Mouse (Mus musculus): ENCODE data around the gene Ubap2. TPM values are rescaled to one million over a fixed set of nuclear protein-coding genes. Genes with fewer than 3 reads are reported as not detected.

Ubap2 gene
- total RNA-seq, 2 experiments from 2014 or later, result 54.4 to 58.1 TPM

DNA sequence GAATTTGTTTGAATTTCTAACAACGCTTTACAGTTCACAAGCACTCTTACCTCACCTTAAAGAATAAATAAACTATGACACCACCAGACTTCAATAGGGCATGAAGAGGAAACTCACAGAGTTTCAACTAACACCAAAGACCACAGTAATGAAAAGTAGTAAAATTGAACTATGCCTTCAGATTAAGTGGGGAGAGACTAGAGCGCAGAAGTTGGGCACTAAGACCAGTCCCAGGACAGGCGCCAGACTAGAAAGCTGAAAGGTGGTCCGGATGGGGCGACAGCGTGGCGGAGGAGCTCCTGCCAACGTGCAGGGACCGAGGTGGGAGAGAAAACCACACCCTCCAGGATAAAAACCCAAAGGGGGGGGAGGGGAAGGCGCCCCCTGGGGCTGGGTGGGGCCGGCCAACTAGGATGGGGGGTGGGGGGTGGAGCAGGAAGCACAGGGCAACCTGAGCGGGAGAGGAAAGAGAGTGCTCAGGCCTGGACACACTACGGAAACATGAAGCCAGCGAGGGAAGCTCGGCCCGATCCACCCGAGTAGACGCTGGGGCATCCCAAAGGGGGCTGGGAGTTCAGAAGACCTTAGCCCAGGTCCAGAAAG, 466 bp downstream of the Ubap2 start:
- intact Hi-C loops (cut with DNase I), result no loop called here

GRCm38 (mm10) chr4:41268133-41268532, 6.8 kb downstream of the Ubap2 start:
- intact Hi-C loops (cut with DNase I), result no loop called here
- no peak for DNase-seq (ENCODE audit: extremely low spot score in 1 of 2, low spot score in 2 of 2)

More for the DNA sequence above, 466 bp downstream of the Ubap2 start:
- no peak for DNase-seq (ENCODE audit: extremely low spot score in 1 of 2, low spot score in 2 of 2)

DNA sequence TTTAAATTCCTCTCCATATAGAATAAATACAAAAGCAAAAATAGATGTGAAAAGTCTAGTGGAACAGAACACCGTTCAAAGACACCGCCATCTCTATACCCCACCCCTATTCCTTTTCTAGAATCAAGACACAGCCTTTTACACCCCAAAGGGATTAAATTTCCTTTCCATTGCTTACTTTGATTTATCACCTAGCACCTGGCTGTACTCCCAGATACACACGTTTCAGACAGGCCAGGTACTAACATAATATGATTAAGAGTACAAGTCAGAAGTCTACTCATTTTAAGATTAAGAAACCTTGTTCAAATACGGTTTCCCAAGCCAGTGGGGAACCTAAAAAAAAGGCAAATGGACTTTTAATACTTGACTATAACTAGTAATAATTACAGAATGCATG, 8.6 kb downstream of the Ubap2 start:
- intact Hi-C loops (cut with DNase I), result no loop called here
- DNase-seq (ENCODE audit: extremely low spot score in 1 of 2, low spot score in 2 of 2), result no peak

GRCm38 (mm10) chr4:41260691-41261090, 14.3 kb downstream of the Ubap2 start:
- intact Hi-C loops (cut with DNase I), result no loop called here
- DNase-seq (ENCODE audit: extremely low spot score in 1 of 2, low spot score in 2 of 2), result no peak

DNA sequence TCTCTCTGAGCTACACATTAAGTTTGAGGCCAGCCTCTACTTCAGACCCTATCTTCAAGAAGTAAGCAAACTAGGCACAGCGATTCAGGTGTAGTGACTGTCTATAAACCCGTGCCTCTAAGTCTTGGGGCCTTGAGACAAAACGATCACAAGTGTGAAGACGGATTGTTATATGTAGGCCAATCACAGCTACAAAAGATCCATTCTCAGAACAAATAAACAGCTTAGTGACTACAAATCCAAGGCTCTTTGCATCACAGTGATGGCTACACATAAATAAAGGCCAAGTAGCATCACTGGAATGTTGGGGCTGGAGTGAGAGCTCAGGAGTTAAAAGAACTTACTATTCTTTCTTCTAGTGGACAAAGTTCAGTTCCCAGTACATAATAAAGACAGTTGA, 15.9 kb downstream of the Ubap2 start:
- intact Hi-C loops (cut with DNase I), result no loop called here
- DNase-seq (ENCODE audit: extremely low spot score in 1 of 2, low spot score in 2 of 2), result no peak

DNA sequence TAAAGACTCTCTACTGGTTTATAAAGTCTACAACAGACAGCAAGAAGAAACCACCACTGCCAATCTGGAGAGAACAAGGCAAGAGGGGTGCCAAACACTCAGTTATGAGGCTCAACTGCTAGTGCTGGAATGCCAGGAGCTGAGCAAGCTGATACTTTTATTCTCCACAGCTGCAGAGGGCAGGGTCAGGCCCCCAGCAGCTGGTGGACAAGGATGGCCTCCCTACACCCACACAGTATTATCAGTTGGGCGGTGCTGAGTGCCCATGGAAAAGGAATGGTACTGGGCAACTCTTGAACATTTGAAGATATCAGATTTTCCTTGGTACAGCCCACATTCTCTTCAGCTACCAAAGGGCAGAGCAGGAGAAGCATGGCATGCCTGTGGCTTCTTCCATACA, 17.2 kb downstream of the Ubap2 start:
- intact Hi-C loops (cut with DNase I), result no loop called here
- DNase-seq (ENCODE audit: extremely low spot score in 1 of 2, low spot score in 2 of 2), result no peak

DNA sequence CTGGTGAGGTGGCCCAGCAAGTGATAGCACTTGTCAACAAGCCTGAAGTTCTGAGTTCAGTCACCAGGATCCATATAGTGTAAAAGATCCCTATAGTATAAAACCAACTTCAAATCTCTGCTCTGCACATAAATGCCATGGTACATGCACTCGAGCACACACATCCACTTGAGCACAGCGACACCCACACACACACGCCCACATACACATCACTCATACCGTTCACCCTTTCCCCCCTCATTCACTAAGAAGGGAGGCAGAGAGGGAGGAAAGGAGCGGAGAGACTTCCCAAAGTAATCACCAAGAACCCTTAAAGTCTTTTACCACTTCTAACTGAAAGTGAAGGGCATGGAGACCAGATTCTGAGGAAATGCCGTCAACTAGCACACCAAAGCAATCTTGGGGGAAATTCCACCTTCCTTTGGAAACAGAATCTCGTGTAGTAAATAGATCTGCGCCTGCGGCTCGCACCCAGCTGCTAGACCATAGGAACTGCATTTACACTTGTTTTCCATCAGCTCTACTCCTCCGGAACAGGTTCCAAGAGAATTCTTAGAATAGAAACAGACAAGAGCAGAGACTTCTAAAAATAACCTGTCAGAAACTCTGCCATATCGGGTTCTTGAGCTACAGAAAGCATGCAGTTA, 19.3 kb downstream of the Ubap2 start:
- peak; percentile 20 to 49 for DNase-seq (ENCODE audit: extremely low spot score in 1 of 2, low spot score in 2 of 2)
- intact Hi-C loops (cut with DNase I), result no loop called here

- intact Hi-C loops (cut with DNase I), result no loop called here
- DNase-seq (ENCODE audit: extremely low spot score in 1 of 2, low spot score in 2 of 2), result no peak
These were observed 21.2 kb downstream of the Ubap2 start for GRCm38 (mm10) chr4:41253756-41254155.

DNA sequence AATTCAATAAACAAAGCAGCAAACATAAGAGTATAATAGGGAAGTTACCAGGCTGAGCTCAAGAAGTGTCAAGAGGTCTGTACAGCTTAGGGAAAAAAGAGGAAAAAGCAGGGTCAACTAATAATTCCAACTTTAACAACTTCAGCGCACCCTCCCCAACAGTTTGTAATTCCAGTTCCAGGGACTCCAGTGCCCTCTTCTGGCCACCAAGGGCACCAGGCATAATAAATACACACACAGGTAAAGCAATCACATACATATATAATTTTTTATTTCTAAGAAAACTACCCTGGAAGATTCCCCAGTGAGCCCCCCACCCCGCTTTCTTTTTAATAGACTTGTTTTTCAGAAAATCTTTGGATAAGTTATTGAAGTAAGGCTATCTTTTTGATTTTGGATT, 29.5 kb downstream of the Ubap2 start:
- intact Hi-C loops (cut with DNase I), result no loop called here
- DNase-seq (ENCODE audit: extremely low spot score in 1 of 2, low spot score in 2 of 2), result no peak

DNA sequence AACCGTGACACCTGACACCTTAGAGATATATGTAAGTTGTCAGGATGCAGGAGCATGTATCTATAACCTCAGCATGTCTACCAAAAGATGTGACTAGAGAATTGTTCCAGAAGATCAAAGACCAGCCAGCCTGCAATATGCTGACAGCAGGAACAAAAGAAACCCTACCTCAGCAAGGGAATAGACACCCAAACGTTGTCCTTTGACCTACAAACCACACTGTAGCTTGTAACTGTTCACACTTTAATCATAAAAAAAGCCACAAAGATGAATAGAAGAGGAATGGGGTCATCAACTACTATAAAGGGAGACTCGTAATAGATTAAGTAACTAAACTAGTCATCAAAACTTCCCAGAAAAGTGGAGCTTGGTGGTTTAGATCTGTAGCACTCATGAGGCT, 34.0 kb downstream of the Ubap2 start:
- DNase-seq (ENCODE audit: extremely low spot score in 1 of 2, low spot score in 2 of 2), result no peak
- intact Hi-C loops (cut with DNase I), result no loop called here

DNA sequence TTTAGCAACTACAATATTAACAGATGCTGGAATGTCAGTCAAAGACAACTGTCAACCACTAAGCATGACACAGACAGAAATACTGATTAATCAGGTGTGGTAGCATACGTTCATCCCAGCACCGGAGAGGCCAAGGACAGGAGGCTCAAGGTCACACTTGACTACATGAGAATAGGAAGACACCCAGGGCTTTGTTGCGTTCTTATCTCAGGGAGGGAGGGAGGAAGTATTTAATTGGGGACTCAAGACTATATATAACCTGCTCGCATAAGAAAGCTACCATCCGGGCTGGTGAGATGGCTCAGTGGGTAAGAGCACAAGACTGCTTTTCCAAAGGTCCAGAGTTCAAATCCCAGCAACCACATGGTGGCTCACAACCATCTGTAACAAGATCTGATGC, 39.3 kb downstream of the Ubap2 start:
- intact Hi-C loops (cut with DNase I), result no loop called here
- no peak for DNase-seq (ENCODE audit: extremely low spot score in 1 of 2, low spot score in 2 of 2)

- peak; percentile 30 to 46 for DNase-seq (ENCODE audit: extremely low spot score in 1 of 2, low spot score in 2 of 2)
- intact Hi-C loops (cut with DNase I), result loop anchor here (5.0 to 10.0 kb wide), 2 partner anchors 61 to 182 kb away; partner anchors contain the start of gene Aqp7
These were observed 48.6 kb downstream of the Ubap2 start for GRCm38 (mm10) chr4:41226351-41226750.

DNA sequence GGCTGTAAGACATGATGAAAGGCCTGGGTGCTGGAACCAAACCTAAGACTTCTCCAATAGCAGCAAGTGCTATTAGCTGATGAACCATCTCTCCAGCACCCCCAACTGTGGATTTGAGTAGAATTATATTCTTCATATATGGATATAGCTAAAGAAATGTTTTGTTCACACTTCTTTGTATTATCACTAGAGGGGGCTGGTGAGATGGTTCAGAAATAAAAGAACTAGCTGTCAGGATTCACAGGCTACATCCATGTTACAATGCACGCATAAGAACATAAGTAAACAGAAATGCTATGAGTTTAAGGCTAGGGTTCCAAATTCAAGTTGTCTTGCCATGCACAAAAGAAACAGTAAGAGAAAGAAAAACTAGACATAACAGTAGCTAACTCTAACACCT, 49.5 kb downstream of the Ubap2 start:
- no peak for DNase-seq (ENCODE audit: extremely low spot score in 1 of 2, low spot score in 2 of 2)
- intact Hi-C loops (cut with DNase I), result loop anchor here (5.0 to 10.0 kb wide), 2 partner anchors 62 to 181 kb away; partner anchors contain the start of gene Aqp7

DNA sequence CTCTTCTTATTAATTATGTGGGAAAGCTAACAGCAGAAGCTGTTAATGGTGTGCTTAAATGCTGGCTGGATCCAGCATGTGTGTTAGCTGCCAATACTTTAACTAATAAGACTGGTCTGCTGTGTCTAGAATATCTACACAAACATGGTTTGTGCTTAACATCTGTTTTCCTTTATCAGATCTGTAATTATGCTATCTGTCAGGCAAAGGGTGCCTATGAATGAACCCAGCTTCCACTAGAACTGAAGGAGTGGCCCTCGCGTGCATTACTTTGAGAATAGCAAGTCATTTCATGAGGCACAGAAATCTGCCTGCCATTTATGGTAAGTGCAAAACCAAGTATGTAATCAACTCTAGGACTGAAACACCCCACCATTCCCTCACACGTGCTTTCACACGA, 66.9 kb downstream of the Ubap2 start:
- DNase-seq (ENCODE audit: extremely low spot score in 1 of 2, low spot score in 2 of 2), result no peak
- intact Hi-C loops (cut with DNase I), result no loop called here

DNA sequence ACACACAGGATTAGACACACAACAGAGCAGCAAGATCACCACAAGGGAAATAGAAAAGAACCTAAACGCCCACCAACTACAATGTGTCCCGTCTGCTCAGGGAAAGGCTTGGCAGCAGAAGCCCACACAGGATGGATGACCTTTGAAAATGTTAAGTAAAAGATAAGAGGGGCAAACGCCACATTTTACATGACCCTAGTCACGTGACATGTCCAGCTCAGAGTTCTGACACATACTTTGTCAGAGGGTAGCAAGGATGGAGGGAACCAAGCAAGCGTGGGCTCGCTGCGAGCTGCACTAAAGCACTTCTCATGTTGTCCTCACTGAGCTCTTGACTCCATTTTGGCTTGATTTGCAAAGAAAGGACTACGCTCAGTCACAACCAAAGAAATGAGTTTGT, 69.2 kb downstream of the Ubap2 start:
- DNase-seq (ENCODE audit: extremely low spot score in 1 of 2, low spot score in 2 of 2), result no peak
- intact Hi-C loops (cut with DNase I), result no loop called here

DNA sequence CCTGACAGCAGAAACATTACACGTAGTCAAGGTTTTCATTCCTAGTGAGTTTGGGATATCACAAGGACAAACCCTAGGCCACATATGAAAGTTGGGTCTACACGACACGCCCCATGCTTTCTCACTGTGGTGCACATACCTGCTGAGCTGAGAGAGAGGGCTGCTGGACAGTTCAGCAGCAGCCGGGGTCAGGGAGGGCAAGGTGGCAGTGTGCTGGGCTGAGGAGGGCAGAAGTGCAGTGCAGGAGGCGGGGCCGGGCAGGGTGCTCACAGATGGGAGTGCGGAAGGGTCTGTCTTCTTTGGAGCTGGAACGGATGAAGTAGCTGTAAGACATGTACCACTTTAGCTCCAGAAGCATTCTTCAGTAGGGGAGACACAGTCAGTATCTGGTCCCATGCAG, 72.8 kb downstream of the Ubap2 start:
- no peak for DNase-seq (ENCODE audit: extremely low spot score in 1 of 2, low spot score in 2 of 2)
- intact Hi-C loops (cut with DNase I), result no loop called here

GRCm38 (mm10) chr4:41196861-41197610, 77.9 kb downstream of the Ubap2 start:
- intact Hi-C loops (cut with DNase I), result no loop called here
- DNase-seq (ENCODE audit: extremely low spot score in 1 of 2, low spot score in 2 of 2), result no peak

DNA sequence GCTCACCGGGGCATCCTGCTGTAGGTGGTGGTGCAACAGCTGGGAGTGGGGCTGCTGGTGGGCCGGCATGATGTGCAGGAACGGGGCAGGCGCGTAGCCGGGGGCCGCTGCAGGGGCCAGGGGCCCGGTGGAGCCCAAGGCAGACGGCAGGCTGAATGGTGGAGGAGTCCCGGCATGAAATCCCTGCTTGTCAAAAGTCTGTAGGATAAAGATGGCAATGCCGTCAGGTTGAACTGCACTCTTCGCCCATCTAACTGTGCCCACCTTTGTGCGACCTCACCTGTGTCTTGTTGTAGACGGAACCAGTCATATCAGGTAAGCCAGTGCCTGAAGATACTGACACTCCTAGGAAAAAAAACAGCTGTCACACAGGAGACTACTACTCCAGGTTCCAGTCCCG, 79.6 kb downstream of the Ubap2 start:
- intact Hi-C loops (cut with DNase I), result no loop called here
- no peak for DNase-seq (ENCODE audit: extremely low spot score in 1 of 2, low spot score in 2 of 2)

GRCm38 (mm10) chr4:41192544-41193512, 82.1 kb downstream of the Ubap2 start:
- intact Hi-C loops (cut with DNase I), result no loop called here
- DNase-seq (ENCODE audit: extremely low spot score in 1 of 2, low spot score in 2 of 2), result no peak

Measured in left cerebral cortex, postnatal 10 days (tissue).